ENCODE assay signal across 24 mouse cellular contexts in the genomic region with DNA sequence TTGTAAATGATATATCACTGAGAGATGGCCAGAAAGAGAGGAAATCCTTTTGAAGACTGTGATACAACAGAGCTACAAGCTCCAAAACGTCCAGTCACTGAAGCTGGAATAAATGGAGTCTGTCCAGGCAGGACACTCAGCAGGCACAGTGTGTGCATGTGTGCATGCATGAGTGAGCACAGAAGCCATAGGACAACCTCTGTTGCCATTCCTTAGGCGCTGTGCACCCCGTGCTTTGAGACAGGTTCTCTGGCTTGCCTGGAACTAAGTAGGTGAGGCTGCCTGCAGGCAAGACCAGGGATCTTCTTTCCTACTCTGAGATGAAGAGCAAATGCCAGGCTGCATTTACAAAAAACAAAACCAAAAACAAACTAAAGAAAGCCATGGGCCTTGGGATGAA. TPM values are rescaled to one million over a fixed set of nuclear protein-coding genes. Genes with fewer than 3 reads are reported as not detected.
DNase-seq lines count a peak whose midpoint lies in the region; ATAC-seq and TF ChIP-seq lines count a peak whose summit lies in the region.
"Had no signal": no experiment of that assay in that cellular context is flagged by ENCODE, and none has a peak within 500 bp of the region (broad histone marks: within the 10 kb centered on the region; RNA-seq: fewer than 3 reads in every experiment).

No protein-coding gene starts in this region.

- H3K9me3 ChIP-seq in kidney, embryonic 16.5 days (ENCODE audit: low read length) = no peaks in the 10 kb centered on the region
- no peaks in the 10 kb centered on the region for H3K9me3 ChIP-seq in midbrain, embryonic 11.5 days (ENCODE audit: control insufficient read depth, low read length)
- no peaks in the 10 kb centered on the region for H3K9me3 ChIP-seq in midbrain, postnatal 0 days (ENCODE audit: low read length)
- H3K9me3 ChIP-seq: embryonic facial prominence, embryonic 12.5 days; embryonic facial prominence, embryonic 15.5 days; hindbrain, embryonic 10.5 days; hindbrain, embryonic 13.5 days had no signal

- no peak overlapping the region for H3K27ac ChIP-seq in kidney, adult 2 months (ENCODE audit: insufficient read depth, low read depth, low read length)
- H3K27ac ChIP-seq in kidney, embryonic 16.5 days (ENCODE audit: low read length) = no peak overlapping the region
- no peak overlapping the region for H3K27ac ChIP-seq in midbrain, embryonic 11.5 days (ENCODE audit: low read depth, low read length)
- no peak overlapping the region for H3K27ac ChIP-seq in midbrain, postnatal 0 days (ENCODE audit: low read depth, low read length)
- H3K27ac ChIP-seq: embryonic facial prominence, embryonic 12.5 days; embryonic facial prominence, embryonic 15.5 days; gastrocnemius, adult 2 months; hindbrain, embryonic 10.5 days; hindbrain, embryonic 13.5 days had no signal

- no peak overlapping the region for H3K4me3 ChIP-seq in kidney, adult 2 months (ENCODE audit: insufficient read depth, low read depth, low read length)
- H3K4me3 ChIP-seq in kidney, embryonic 16.5 days (ENCODE audit: low read length) = no peak overlapping the region
- no peak overlapping the region for H3K4me3 ChIP-seq in midbrain, embryonic 11.5 days (ENCODE audit: low read depth, low read length)
- no peak overlapping the region for H3K4me3 ChIP-seq in midbrain, postnatal 0 days (ENCODE audit: low read depth, low read length)
- H3K4me3 ChIP-seq: embryonic facial prominence, embryonic 12.5 days; embryonic facial prominence, embryonic 15.5 days; gastrocnemius, adult 2 months; hindbrain, embryonic 10.5 days; hindbrain, embryonic 13.5 days had no signal

- no peak overlapping the region for H3K9ac ChIP-seq in kidney, embryonic 16.5 days (replicated peaks; ENCODE audit: low read length)
- H3K9ac ChIP-seq in midbrain, embryonic 11.5 days (ENCODE audit: low read length) = no peak overlapping the region
- no peak overlapping the region for H3K9ac ChIP-seq in midbrain, postnatal 0 days (replicated peaks; ENCODE audit: low read length, poor library complexity, severe bottlenecking)
- H3K9ac ChIP-seq: embryonic facial prominence, embryonic 12.5 days; embryonic facial prominence, embryonic 15.5 days; forebrain, postnatal 0 days; hindbrain, embryonic 13.5 days had no signal

- 34% methylated on average over 3 of the region's 3 CpGs for WGBS in kidney, adult 2 months
- 34% methylated on average over 3 of the region's 3 CpGs for WGBS in kidney, embryonic 16.5 days
- WGBS in midbrain, embryonic 11.5 days = 76% methylated on average over 3 of the region's 3 CpGs
- 72% methylated on average over 3 of the region's 3 CpGs for WGBS in midbrain, postnatal 0 days

- H3K4me1 ChIP-seq in kidney, adult 2 months (ENCODE audit: control insufficient read depth, insufficient read depth, low read length) = 0 out of 2 replicates have a peak, but pooled peaks cover 3% of the 10 kb centered on the region
- no peaks in the 10 kb centered on the region for H3K4me1 ChIP-seq in kidney, embryonic 16.5 days (ENCODE audit: insufficient read depth, low read length)
- no peaks in the 10 kb centered on the region for H3K4me1 ChIP-seq in midbrain, embryonic 11.5 days (ENCODE audit: control insufficient read depth, insufficient read depth, low read length)
- no peaks in the 10 kb centered on the region for H3K4me1 ChIP-seq in midbrain, postnatal 0 days (ENCODE audit: insufficient read depth, low read length)
- H3K4me1 ChIP-seq: embryonic facial prominence, embryonic 12.5 days; embryonic facial prominence, embryonic 15.5 days; hindbrain, embryonic 10.5 days; hindbrain, embryonic 13.5 days had no signal

- no peaks in the 10 kb centered on the region for H3K27me3 ChIP-seq in kidney, adult 2 months (replicated peaks; ENCODE audit: control insufficient read depth, insufficient read depth, low read length)
- H3K27me3 ChIP-seq in kidney, embryonic 16.5 days (ENCODE audit: insufficient read depth, low read length) = no peaks in the 10 kb centered on the region
- no peaks in the 10 kb centered on the region for H3K27me3 ChIP-seq in midbrain, embryonic 11.5 days (ENCODE audit: control insufficient read depth, insufficient read depth, low read length)
- H3K27me3 ChIP-seq in midbrain, postnatal 0 days (ENCODE audit: insufficient read depth, low read length) = no peaks in the 10 kb centered on the region
- H3K27me3 ChIP-seq: embryonic facial prominence, embryonic 12.5 days; embryonic facial prominence, embryonic 15.5 days; hindbrain, embryonic 13.5 days had no signal

- peak; percentile 25 for DNase-seq in kidney, adult 2 months
- DNase-seq in kidney, adult 18-20 months = no peak
- no peak for DNase-seq in kidney, adult 11 months
- DNase-seq in midbrain, embryonic 11.5 days (ENCODE audit: low spot score, missing footprints) = peak; percentile 67
- DNase-seq in midbrain, postnatal 0 days (ENCODE audit: low spot score) = no peak
- DNase-seq: adrenal gland, adult 2 months; adrenal gland, postnatal 14 days; cerebellum, adult 11 months; cerebellum, adult 2 months; cerebellum, adult 9-11 months; cerebellum, postnatal 25 days; forebrain, postnatal 0 days; gastrocnemius, adult 2 months; gastrocnemius, postnatal 14 days; heart, adult 18-20 months had no signal

- TF ChIP-seq POLR2A in kidney, adult 2 months (IDR thresholded peaks at IDR 0.05; ENCODE audit: low read depth, low read length) = no peak

- H3K36me3 ChIP-seq in kidney, adult 2 months (ENCODE audit: control insufficient read depth, insufficient read depth, low read length) = no peaks in the 10 kb centered on the region
- H3K36me3 ChIP-seq in kidney, embryonic 16.5 days (ENCODE audit: insufficient read depth, low read length) = peaks cover 42% of the 10 kb centered on the region
- H3K36me3 ChIP-seq in midbrain, embryonic 11.5 days (ENCODE audit: control insufficient read depth, insufficient read depth, low read length) = peaks cover 9% of the 10 kb centered on the region
- H3K36me3 ChIP-seq in midbrain, postnatal 0 days (ENCODE audit: insufficient read depth, low read length) = no peaks in the 10 kb centered on the region

- 0 out of 2 replicates have a peak, but pooled peaks have one; percentile 66 for ATAC-seq in kidney, embryonic 16.5 days (ENCODE audit: low FRiP score, low TSS enrichment)
- ATAC-seq in midbrain, embryonic 11.5 days (ENCODE audit: low FRiP score) = no peak
- no peak for ATAC-seq in midbrain, postnatal 0 days (ENCODE audit: low FRiP score)
- ATAC-seq: CD4-positive, CD25-positive, alpha-beta regulatory T cell, adult 4 months; forebrain, embryonic 14.5 days; forebrain, postnatal 0 days; hindbrain, embryonic 16.5 days had no signal

- TF ChIP-seq CTCF in kidney, adult 2 months (conservative IDR thresholded peaks at IDR 0.05; ENCODE audit: insufficient read depth, insufficient read length, low read depth, low read length) = no peak
- no peak for TF ChIP-seq CTCF in midbrain, postnatal 0 days (IDR thresholded peaks at IDR 0.05)

- H3K4me2 ChIP-seq in kidney, embryonic 16.5 days (replicated peaks; ENCODE audit: low read depth, low read length) = no peak overlapping the region
- no peak overlapping the region for H3K4me2 ChIP-seq in midbrain, embryonic 11.5 days
- no peak overlapping the region for H3K4me2 ChIP-seq in midbrain, postnatal 0 days (ENCODE audit: low read depth, low read length, poor library complexity, severe bottlenecking)
- H3K4me2 ChIP-seq: embryonic facial prominence, embryonic 12.5 days; embryonic facial prominence, embryonic 15.5 days; heart, embryonic 11.5 days; hindbrain, embryonic 13.5 days had no signal

RNA-seq across cellular contexts. Expression of gene Rcn1, which starts 14.1 kb away (rescaled TPM):
- 5.3 and 5.4 TPM in 2 replicates for polyA plus RNA-seq in kidney, adult 2 months (2012; rRNA removed)
- 208 and 225 TPM in 2 replicates for polyA plus RNA-seq in kidney, embryonic 16.5 days (2015; fragmentation: Nextera tagmentation; extraction: Ambion mirVana)
- polyA plus RNA-seq in midbrain, embryonic 11.5 days (2014; fragmentation: Nextera tagmentation; extraction: Ambion mirVana) = 98.4 and 100 TPM in 2 replicates
- total RNA-seq in midbrain, postnatal 0 days (2014; rRNA removed) = 31.0 and 36.5 TPM in 2 replicates
- 56.1 and 58.3 TPM in 2 replicates for polyA plus RNA-seq in midbrain, postnatal 0 days (2015; fragmentation: Nextera tagmentation; extraction: Ambion mirVana)

Comparison
In these comparisons a context has a peak if more than half of its experiments do, and no peak if none do; other contexts are left out.
1. DNase-seq: peak in kidney, adult 2 months (single experiment) and midbrain, embryonic 11.5 days (single experiment); none in kidney, adult 18-20 months (single experiment), kidney, adult 11 months (single experiment) and midbrain, postnatal 0 days (single experiment).